Mouse (Mus musculus) splenic B cell, adult 2 months (primary cell): ENCODE results near the gene Loxl1.

Experiments
- DNase-seq: peaks from one replicate; pipeline ENCODE4 v3.0.0-alpha.2; 2011; ENCODE audit warnings: low read depth, low spot score
- H3K27me3 ChIP-seq: 2 replicates; pipeline ENCODE4 v1.6.1; 2012; ENCODE audit warnings: mild to moderate bottlenecking, low read length, moderate library complexity, mixed read lengths; ENCODE audit not compliant: control insufficient read depth, poor library complexity, insufficient read depth, severe bottlenecking
- H3K36me3 ChIP-seq: 2 replicates; pipeline ENCODE4 v1.6.1; 2012; ENCODE audit warnings: mild to moderate bottlenecking, low read length, moderate library complexity, mixed read lengths; ENCODE audit not compliant: control insufficient read depth, poor library complexity, insufficient read depth, severe bottlenecking

Gene Loxl1

GRCm38 (mm10) chr9:58321681-58322080 lies 8.7 kb upstream of the Loxl1 start:
- no peaks in the 10 kb centered on the region for H3K27me3 ChIP-seq
- peak; percentile 11 for DNase-seq
- H3K36me3 ChIP-seq = no peaks in the 10 kb centered on the region

GRCm38 (mm10) chr9:58318317-58318716 lies 5.3 kb upstream of the Loxl1 start:
- no peak for DNase-seq
- Histone ChIP-seq H3K36me3 (no peaks in the 10 kb centered on the region), H3K27me3 (no peaks in the 10 kb centered on the region)

- no peaks in the 10 kb centered on the region for H3K27me3 ChIP-seq
- no peak for DNase-seq
- no peaks in the 10 kb centered on the region for H3K36me3 ChIP-seq
These were observed 4.4 kb upstream of the Loxl1 start for GRCm38 (mm10) chr9:58317381-58317780.

- Histone ChIP-seq H3K27me3 (no peaks in the 10 kb centered on the region), H3K36me3 (no peaks in the 10 kb centered on the region)
- no peak for DNase-seq
These were observed 3.8 kb upstream of the Loxl1 start for GRCm38 (mm10) chr9:58316784-58317183.

- no peaks in the 10 kb centered on the region for H3K36me3 ChIP-seq
- H3K27me3 ChIP-seq = no peaks in the 10 kb centered on the region
- no peak for DNase-seq
These were observed 2.9 kb upstream of the Loxl1 start for GRCm38 (mm10) chr9:58315850-58316249.

- DNase-seq = no peak
- H3K27me3 ChIP-seq = no peaks in the 10 kb centered on the region
- no peaks in the 10 kb centered on the region for H3K36me3 ChIP-seq
These were observed 1.8 kb upstream of the Loxl1 start for GRCm38 (mm10) chr9:58314682-58315360.

- Histone ChIP-seq H3K27me3 (no peaks in the 10 kb centered on the region), H3K36me3 (no peaks in the 10 kb centered on the region)
- DNase-seq = no peak
These were observed 616 bp downstream of the Loxl1 start for GRCm38 (mm10) chr9:58312196-58312943.

- no peak for DNase-seq
- H3K36me3 ChIP-seq = no peaks in the 10 kb centered on the region
- no peaks in the 10 kb centered on the region for H3K27me3 ChIP-seq
These were observed 1.6 kb downstream of the Loxl1 start for GRCm38 (mm10) chr9:58311191-58311910.

- DNase-seq = no peak
- no peaks in the 10 kb centered on the region for H3K27me3 ChIP-seq
- no peaks in the 10 kb centered on the region for H3K36me3 ChIP-seq
These were observed 2.8 kb downstream of the Loxl1 start for GRCm38 (mm10) chr9:58310043-58310660.

GRCm38 (mm10) chr9:58308395-58308794 lies 4.6 kb downstream of the Loxl1 start:
- Histone ChIP-seq H3K36me3 (no peaks in the 10 kb centered on the region), H3K27me3 (no peaks in the 10 kb centered on the region)
- DNase-seq = no peak

GRCm38 (mm10) chr9:58305686-58306085 lies 7.3 kb downstream of the Loxl1 start:
- H3K27me3 ChIP-seq = no peaks in the 10 kb centered on the region
- DNase-seq = no peak
- H3K36me3 ChIP-seq = no peaks in the 10 kb centered on the region

- Histone ChIP-seq H3K27me3 (no peaks in the 10 kb centered on the region), H3K36me3 (no peaks in the 10 kb centered on the region)
- no peak for DNase-seq
These were observed 9.3 kb downstream of the Loxl1 start for GRCm38 (mm10) chr9:58303599-58304271.

- DNase-seq = no peak
- no peaks in the 10 kb centered on the region for H3K36me3 ChIP-seq
- no peaks in the 10 kb centered on the region for H3K27me3 ChIP-seq
These were observed 9.9 kb downstream of the Loxl1 start for GRCm38 (mm10) chr9:58303115-58303514.

- H3K36me3 ChIP-seq = no peaks in the 10 kb centered on the region
- H3K27me3 ChIP-seq = no peaks in the 10 kb centered on the region
- no peak for DNase-seq
These were observed 13.6 kb downstream of the Loxl1 start for GRCm38 (mm10) chr9:58299356-58299799.
